Mouse (Mus musculus): ENCODE measurements around the gene Ptprt. TPM values are rescaled to one million over a fixed set of nuclear protein-coding genes. Genes with fewer than 3 reads are reported as not detected.

Gene Ptprt
- polyA plus RNA-seq (2012; ENCODE audit: insufficient read depth, low replicate concordance), result 0.01 TPM in 1 of 2 replicates, not detected in the other

DNA sequence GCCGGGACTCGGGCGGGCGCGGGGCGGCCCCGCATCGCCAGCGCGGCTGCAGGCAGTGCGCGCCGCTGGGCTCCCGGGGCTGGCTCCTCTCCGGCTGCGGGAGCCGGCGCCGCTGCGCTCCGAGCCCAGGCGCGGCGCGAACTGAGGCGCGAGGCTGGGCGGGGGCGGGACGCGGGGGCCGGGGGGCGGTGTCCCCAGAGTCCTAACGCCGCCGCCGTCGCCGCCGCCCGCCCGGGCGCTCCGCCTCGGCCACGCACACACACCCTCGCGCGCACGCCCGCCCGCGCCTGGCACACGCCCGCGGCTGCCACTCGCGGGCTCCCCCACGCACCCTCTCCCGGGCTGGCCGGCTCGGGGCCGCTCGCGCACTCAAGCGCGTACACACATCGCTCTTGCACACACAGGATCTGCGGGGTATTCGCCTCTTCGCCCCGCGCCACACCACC is at the start of gene Ptprt:
Gene Ptprt (minus strand): TSS at position 207 of the 446 bp plus-strand sequence.
- H3K27me3 ChIP-seq (replicated peaks), result peaks cover 57% of the 10 kb centered on the region
- H3K9me3 ChIP-seq, result no peaks in the 10 kb centered on the region
- H3K4me3 ChIP-seq (replicated peaks), result no peak within 1 kb of the TSS
- TF ChIP-seq FLI1 (IDR thresholded peaks at IDR 0.05; ENCODE audit: low read length), result no peak
- TF ChIP-seq GATA1 (IDR thresholded peaks at IDR 0.05; ENCODE audit: borderline replicate concordance, low read length), result no peak
- no peaks in the 10 kb centered on the region for H3K4me1 ChIP-seq
- H3K36me3 ChIP-seq (replicated peaks; ENCODE audit: low read length), result no peaks in the 10 kb centered on the region

DNA sequence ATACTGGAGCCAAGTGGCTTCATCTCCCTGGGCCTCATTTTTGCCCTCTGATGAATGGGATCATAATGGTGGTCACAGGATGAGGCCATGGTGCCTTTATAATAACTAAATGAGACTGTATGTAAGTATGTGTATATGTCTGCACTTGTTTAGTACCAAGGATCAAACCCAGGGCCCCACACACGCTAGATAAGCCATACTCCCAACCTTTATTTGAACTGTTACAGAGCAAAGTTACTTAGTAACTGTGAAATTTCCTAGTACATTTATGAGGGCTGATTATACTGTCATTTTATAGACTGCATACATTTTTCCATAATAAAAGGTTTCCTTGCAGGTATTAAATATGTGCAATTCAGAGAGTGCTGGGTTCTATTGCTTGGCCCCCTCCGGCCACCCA is 49.5 kb upstream of the Ptprt start:
- Histone ChIP-seq H3K4me3 (replicated peaks) (no peak overlapping the region), H3K9me3 (peaks cover 4% of the 10 kb centered on the region; the same call in 1 of the 2 replicates)
- TF ChIP-seq GATA1 (IDR thresholded peaks at IDR 0.05; ENCODE audit: borderline replicate concordance, low read length) (no peak), FLI1 (IDR thresholded peaks at IDR 0.05; ENCODE audit: low read length) (no peak)

DNA sequence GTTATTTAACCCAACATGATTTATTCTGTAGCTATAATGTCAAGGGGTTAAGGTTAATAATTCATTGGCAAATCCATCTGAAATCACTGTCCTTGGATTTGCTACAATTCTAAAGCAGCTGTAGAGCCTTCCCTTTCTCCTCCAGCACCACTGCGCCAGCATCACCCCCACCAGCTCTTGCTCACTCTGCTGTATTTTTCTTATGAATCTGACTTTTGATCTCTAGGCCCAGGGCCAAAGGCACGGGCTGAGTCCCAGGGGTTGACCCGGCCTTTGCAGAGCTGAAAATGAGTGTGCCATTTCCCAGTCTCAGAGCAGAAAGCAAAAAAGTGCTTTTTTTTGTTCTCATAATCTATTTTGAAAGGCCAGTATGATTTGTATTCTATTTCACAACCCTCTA is 38.7 kb upstream of the Ptprt start:
- H3K4me1 ChIP-seq, result no peaks in the 10 kb centered on the region
- H3K9me3 ChIP-seq, result peaks cover 34% of the 10 kb centered on the region
- TF ChIP-seq GATA1 (IDR thresholded peaks at IDR 0.05; ENCODE audit: borderline replicate concordance, low read length) (no peak), FLI1 (IDR thresholded peaks at IDR 0.05; ENCODE audit: low read length) (no peak)

More for the DNA sequence above, 49.5 kb upstream of the Ptprt start:
- H3K27me3 ChIP-seq (replicated peaks), result no peaks in the 10 kb centered on the region
- no peaks in the 10 kb centered on the region for H3K36me3 ChIP-seq (replicated peaks; ENCODE audit: low read length)
- H3K4me1 ChIP-seq, result no peaks in the 10 kb centered on the region

DNA sequence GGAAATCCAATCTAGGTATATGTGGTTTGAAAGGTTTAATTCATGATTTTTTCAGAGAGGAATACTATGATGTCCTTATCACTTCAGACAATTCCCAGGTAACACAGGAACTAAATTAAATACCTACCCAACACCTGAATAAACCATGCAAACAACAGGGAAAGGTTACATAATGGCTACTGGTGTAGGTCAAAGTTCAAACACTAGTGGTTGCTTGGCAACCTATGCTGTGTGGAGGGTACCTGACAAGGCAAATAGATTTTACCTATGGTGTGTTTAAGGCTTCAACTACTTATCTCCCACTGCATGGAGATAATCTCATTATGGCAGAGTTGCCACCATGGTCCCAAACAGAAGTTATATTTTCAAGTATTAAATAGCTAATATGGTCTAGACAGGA is 38.1 kb upstream of the Ptprt start:
- TF ChIP-seq GATA1 (IDR thresholded peaks at IDR 0.05; ENCODE audit: borderline replicate concordance, low read length) (no peak), FLI1 (IDR thresholded peaks at IDR 0.05; ENCODE audit: low read length) (no peak)
- peaks cover 37% of the 10 kb centered on the region for H3K9me3 ChIP-seq
- no peaks in the 10 kb centered on the region for H3K36me3 ChIP-seq (replicated peaks; ENCODE audit: low read length)
- no peaks in the 10 kb centered on the region for H3K27me3 ChIP-seq (replicated peaks)
- H3K4me3 ChIP-seq (replicated peaks), result no peak overlapping the region
- H3K4me1 ChIP-seq, result no peaks in the 10 kb centered on the region

More for the DNA sequence above, 38.7 kb upstream of the Ptprt start:
- H3K36me3 ChIP-seq (replicated peaks; ENCODE audit: low read length), result no peaks in the 10 kb centered on the region
- no peaks in the 10 kb centered on the region for H3K27me3 ChIP-seq (replicated peaks)
- no peak overlapping the region for H3K4me3 ChIP-seq (replicated peaks)

DNA sequence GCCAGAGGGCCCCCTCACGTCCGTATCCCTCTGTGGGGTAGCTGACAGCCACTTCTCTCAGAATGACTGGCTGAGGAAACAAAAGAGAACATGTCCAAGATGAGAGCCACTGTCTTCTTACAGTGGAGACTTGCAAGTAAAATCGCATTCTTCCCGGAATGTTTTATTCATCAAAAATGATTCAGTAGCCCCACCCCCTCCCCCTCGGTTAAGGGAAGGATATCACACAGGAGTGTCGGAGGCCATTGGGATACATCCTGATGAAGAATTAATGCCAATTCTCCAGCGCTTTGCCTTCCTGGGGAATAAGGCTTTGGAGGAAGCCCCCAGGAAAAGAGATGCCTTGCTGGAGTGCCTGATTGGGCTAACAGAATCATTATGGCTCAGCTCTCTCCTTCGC is 37.1 kb upstream of the Ptprt start:
- no peak overlapping the region for H3K4me3 ChIP-seq (replicated peaks)
- H3K9me3 ChIP-seq, result peaks cover 37% of the 10 kb centered on the region
- H3K36me3 ChIP-seq (replicated peaks; ENCODE audit: low read length), result no peaks in the 10 kb centered on the region
- TF ChIP-seq GATA1 (IDR thresholded peaks at IDR 0.05; ENCODE audit: borderline replicate concordance, low read length) (no peak), FLI1 (IDR thresholded peaks at IDR 0.05; ENCODE audit: low read length) (no peak)
- H3K4me1 ChIP-seq, result no peaks in the 10 kb centered on the region
- H3K27me3 ChIP-seq (replicated peaks), result no peaks in the 10 kb centered on the region

DNA sequence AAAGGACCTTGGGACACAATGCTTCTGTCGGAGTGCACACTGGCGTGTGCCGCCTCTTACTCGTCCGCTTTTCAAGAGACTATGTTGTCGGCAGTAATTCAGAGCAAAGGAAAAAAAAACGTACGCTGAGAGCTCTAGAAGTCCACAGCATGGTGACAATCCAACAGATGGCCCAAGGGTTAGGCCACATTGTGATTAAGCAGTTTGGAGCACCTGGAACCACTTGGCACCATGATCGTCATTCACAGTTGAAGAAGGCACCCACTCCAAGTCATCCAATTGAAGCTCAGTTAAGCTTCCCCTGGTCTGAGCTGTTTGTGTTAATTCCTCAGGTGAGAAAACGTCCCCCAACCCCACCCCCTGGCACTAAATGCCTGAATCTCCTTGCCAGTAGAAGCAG is 36.2 kb upstream of the Ptprt start:
- Histone ChIP-seq H3K27me3 (replicated peaks) (no peaks in the 10 kb centered on the region), H3K4me1 (no peaks in the 10 kb centered on the region), H3K36me3 (replicated peaks; ENCODE audit: low read length) (no peaks in the 10 kb centered on the region), H3K9me3 (peaks cover 37% of the 10 kb centered on the region), H3K4me3 (replicated peaks) (no peak overlapping the region)
- no peak for TF ChIP-seq FLI1 (IDR thresholded peaks at IDR 0.05; ENCODE audit: low read length)
- TF ChIP-seq GATA1 (IDR thresholded peaks at IDR 0.05; ENCODE audit: borderline replicate concordance, low read length), result no peak

DNA sequence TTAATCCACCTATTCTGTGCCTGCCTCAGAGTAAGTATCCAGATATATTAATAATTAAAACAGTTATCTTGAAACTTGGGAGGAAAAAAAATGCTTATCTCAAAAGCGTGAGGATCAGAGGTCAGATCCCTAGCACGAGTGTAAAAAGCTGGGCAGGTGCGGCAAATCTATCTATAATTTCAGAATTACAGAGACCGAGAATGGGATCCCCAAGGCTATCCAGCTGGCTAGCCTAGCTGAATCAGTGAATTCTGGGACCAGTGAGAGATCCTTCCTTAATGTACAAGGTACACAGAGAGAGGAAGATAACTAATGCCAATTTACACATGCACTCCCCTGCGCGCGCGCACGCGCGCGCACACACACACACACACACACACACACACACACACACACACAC is 31.2 kb upstream of the Ptprt start:
- no peaks in the 10 kb centered on the region for H3K36me3 ChIP-seq (replicated peaks; ENCODE audit: low read length)
- no peaks in the 10 kb centered on the region for H3K4me1 ChIP-seq
- no peak for TF ChIP-seq GATA1 (IDR thresholded peaks at IDR 0.05; ENCODE audit: borderline replicate concordance, low read length)
- TF ChIP-seq FLI1 (IDR thresholded peaks at IDR 0.05; ENCODE audit: low read length), result no peak
- H3K4me3 ChIP-seq (replicated peaks), result no peak overlapping the region
- no peaks in the 10 kb centered on the region for H3K27me3 ChIP-seq (replicated peaks)
- peaks cover 25% of the 10 kb centered on the region; the same call in 1 of the 2 replicates for H3K9me3 ChIP-seq

DNA sequence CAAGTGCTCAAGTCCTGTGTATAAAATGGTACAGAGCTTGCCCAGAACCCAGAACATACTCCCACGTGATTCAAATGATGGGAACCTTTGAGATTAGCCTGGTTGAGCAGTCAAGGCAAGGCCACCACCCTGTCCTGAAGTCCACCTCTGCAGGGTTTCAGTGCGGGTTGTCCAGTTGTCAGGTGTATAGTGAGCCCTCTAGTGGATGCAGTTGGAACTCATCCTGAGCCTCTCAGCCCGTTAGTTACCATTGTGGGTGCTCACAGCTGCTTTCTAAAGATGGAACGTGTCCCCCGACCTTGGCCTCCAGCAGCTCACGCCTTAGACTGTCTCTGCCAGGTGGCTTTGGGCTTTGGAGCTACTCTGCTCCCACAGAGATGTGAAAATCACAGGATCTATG is 21.7 kb upstream of the Ptprt start:
- TF ChIP-seq FLI1 (IDR thresholded peaks at IDR 0.05; ENCODE audit: low read length) (no peak), GATA1 (IDR thresholded peaks at IDR 0.05; ENCODE audit: borderline replicate concordance, low read length) (no peak)
- Histone ChIP-seq H3K4me1 (no peaks in the 10 kb centered on the region), H3K4me3 (replicated peaks) (no peak overlapping the region)

DNA sequence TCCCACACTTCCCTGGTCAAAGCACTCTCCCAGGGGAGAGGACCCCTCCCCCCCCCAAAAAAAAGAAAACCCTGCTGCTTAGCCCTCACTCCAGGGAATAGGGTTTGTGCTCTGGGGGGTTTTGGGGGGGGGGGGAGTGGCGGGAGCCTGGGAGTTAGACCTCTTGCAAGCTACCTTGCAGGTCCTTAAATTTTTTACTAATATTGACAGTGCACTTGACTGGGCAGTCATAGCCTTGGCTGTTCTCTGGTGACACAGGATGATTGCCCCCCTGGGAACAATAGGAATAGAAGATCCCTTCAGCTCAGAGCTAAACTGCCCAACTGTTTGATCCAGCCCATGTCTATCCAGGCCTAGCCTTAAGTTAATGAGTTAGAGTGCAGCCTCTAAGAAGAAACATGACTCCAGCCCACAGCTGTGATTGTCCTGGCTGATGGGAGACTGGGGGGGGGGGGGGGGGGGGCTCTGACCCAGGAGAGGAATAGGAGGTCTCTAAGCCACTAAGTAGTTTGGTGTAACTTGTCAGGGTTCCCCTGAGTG is 1.6 kb upstream of the Ptprt start:
- Histone ChIP-seq H3K9me3 (no peaks in the 10 kb centered on the region), H3K4me1 (no peaks in the 10 kb centered on the region), H3K36me3 (replicated peaks; ENCODE audit: low read length) (no peaks in the 10 kb centered on the region), H3K4me3 (replicated peaks) (no peak overlapping the region), H3K27me3 (replicated peaks) (peaks cover 53% of the 10 kb centered on the region)
- no peak for TF ChIP-seq FLI1 (IDR thresholded peaks at IDR 0.05; ENCODE audit: low read length)
- no peak for TF ChIP-seq GATA1 (IDR thresholded peaks at IDR 0.05; ENCODE audit: borderline replicate concordance, low read length)

More for the DNA sequence above, 21.7 kb upstream of the Ptprt start:
- no peaks in the 10 kb centered on the region for H3K27me3 ChIP-seq (replicated peaks)
- no peaks in the 10 kb centered on the region for H3K36me3 ChIP-seq (replicated peaks; ENCODE audit: low read length)
- no peaks in the 10 kb centered on the region for H3K9me3 ChIP-seq

DNA sequence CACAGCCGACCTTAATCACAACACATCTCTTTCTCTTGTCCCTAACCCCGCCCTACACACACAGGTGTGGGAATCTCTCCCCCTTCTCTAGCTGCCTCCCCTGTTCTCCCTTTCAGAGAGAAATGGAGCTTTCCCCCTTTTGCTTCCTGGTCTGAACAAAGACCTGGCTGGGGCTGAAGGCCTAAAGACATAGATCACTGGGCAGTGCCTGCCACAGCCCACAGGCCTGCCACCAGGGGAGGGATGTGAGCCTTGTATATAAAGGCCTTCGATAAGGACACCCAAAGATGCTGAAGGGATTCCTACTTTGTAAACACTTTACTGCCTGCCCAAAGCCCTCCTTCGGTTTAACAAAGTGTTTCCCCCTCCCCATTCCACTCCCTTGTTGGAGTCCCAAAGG is 786 bp upstream of the Ptprt start:
- Histone ChIP-seq H3K4me1 (no peaks in the 10 kb centered on the region), H3K9me3 (no peaks in the 10 kb centered on the region), H3K27me3 (replicated peaks) (peaks cover 54% of the 10 kb centered on the region), H3K4me3 (replicated peaks) (no peak overlapping the region), H3K36me3 (replicated peaks; ENCODE audit: low read length) (no peaks in the 10 kb centered on the region)
- TF ChIP-seq GATA1 (IDR thresholded peaks at IDR 0.05; ENCODE audit: borderline replicate concordance, low read length), result no peak
- TF ChIP-seq FLI1 (IDR thresholded peaks at IDR 0.05; ENCODE audit: low read length), result no peak

All from megakaryocyte, embryonic 14.5 days (primary cell).